Mouse (Mus musculus) neural tube, embryonic 15.5 days (tissue): ENCODE data around the gene Tasp1. TPM values are rescaled to one million over a fixed set of nuclear protein-coding genes. Genes with fewer than 3 reads are reported as not detected.

Experiments used
- ATAC-seq: fragments of 200-750 bp; cut with Nextera tagmentation; 2 replicates; pipeline ENCODE4 v1.8.0; 2017; ENCODE audit warnings: mild to moderate bottlenecking, moderate TSS enrichment, moderate library complexity; ENCODE audit not compliant: low FRiP score
- H3K27ac ChIP-seq: fragments of 300-500 bp; sonication (generic); replicated peaks from 2 replicates; pipeline ENCODE4 v1.5.1; 2015; ENCODE audit warnings: mild to moderate bottlenecking, inconsistent platforms
- H3K27me3 ChIP-seq: fragments of 300-500 bp; sonication (generic); replicated peaks from 2 replicates; pipeline ENCODE4 v1.6.1; 2015; ENCODE audit warnings: inconsistent platforms
- H3K36me3 ChIP-seq: fragments of 300-500 bp; sonication (generic); 2 replicates; pipeline ENCODE4 v1.6.1; 2015; ENCODE audit warnings: inconsistent platforms
- H3K4me1 ChIP-seq: fragments of 300-500 bp; sonication (generic); 2 replicates; pipeline ENCODE4 v1.6.1; 2015; ENCODE audit warnings: inconsistent platforms
- H3K4me2 ChIP-seq: fragments of 300-500 bp; sonication (generic); 2 replicates; pipeline ENCODE4 v1.6.1; 2015; ENCODE audit warnings: inconsistent platforms, mild to moderate bottlenecking, moderate library complexity
- H3K4me3 ChIP-seq: fragments of 300-500 bp; sonication (generic); replicated peaks from 2 replicates; pipeline ENCODE4 v1.5.1; 2015; ENCODE audit warnings: mild to moderate bottlenecking, inconsistent platforms
- H3K9ac ChIP-seq: fragments of 300-500 bp; sonication (generic); replicated peaks from 2 replicates; pipeline ENCODE4 v1.6.1; 2015; ENCODE audit warnings: mild to moderate bottlenecking, inconsistent platforms
- H3K9me3 ChIP-seq: fragments of 300-500 bp; sonication (generic); replicated peaks from 2 replicates; pipeline ENCODE4 v1.6.1; 2016; ENCODE audit warnings: inconsistent platforms
- WGBS: fragments of 180-500 bp; shearing (Covaris S2); methylation state at CpG from one replicate; pipeline ENCODE4 v1.1.7; 2015; ENCODE audit warnings: mixed read lengths; 5-methylcytosine and 5-hydroxymethylcytosine counted together
- polyA plus RNA-seq: library from polyadenylated mRNA; unstranded; fragments of >200 nt; fragmentation: Nextera tagmentation; extraction: Ambion mirVana; gene quantifications from 2 replicates; pipeline ENCODE4 v1.2.1, GENCODE M21; 2015

Gene Tasp1
- 20.6 and 26.1 TPM in 2 replicates for polyA plus RNA-seq

- peak; percentile 100 for ATAC-seq
- no peaks in the 10 kb centered on the region for H3K36me3 ChIP-seq
- no peaks in the 10 kb centered on the region for H3K27me3 ChIP-seq
- H3K9ac ChIP-seq: peak within 1 kb of the TSS; percentile 89
- peaks cover 18% of the 10 kb centered on the region for H3K4me1 ChIP-seq
- peak within 1 kb of the TSS; percentile 99 for H3K4me3 ChIP-seq
- peak within 1 kb of the TSS; percentile 96 for H3K27ac ChIP-seq
- no peaks in the 10 kb centered on the region for H3K9me3 ChIP-seq
- H3K4me2 ChIP-seq: peak within 1 kb of the TSS; percentile 80
- under 1% methylated on average over 68 of the region's 68 CpGs for WGBS
Measured at GRCm38 (mm10) chr2:140066353-140067314, at the start of gene Tasp1. Tasp1 (minus strand) TSS chr2:140066805.

GRCm38 (mm10) chr2:140113851-140114250, 47.2 kb upstream of the Tasp1 start:
- no peak overlapping the region for H3K4me3 ChIP-seq
- no peak overlapping the region for H3K27ac ChIP-seq
- H3K9me3 ChIP-seq: no peaks in the 10 kb centered on the region
- no peak overlapping the region for H3K4me2 ChIP-seq
- no peak overlapping the region for H3K9ac ChIP-seq
- 90% methylated on average over 8 of the region's 8 CpGs for WGBS
- H3K36me3 ChIP-seq: no peaks in the 10 kb centered on the region
- no peaks in the 10 kb centered on the region for H3K4me1 ChIP-seq
- ATAC-seq: no peak
- H3K27me3 ChIP-seq: no peaks in the 10 kb centered on the region

GRCm38 (mm10) chr2:140108945-140109344, 42.3 kb upstream of the Tasp1 start:
- no peaks in the 10 kb centered on the region for H3K36me3 ChIP-seq
- ATAC-seq: no peak
- H3K4me1 ChIP-seq: no peaks in the 10 kb centered on the region
- no peaks in the 10 kb centered on the region for H3K27me3 ChIP-seq
- no peak overlapping the region for H3K27ac ChIP-seq
- no peak overlapping the region for H3K9ac ChIP-seq
- 50% methylated on average over 1 of the region's 1 CpGs for WGBS
- no peaks in the 10 kb centered on the region for H3K9me3 ChIP-seq
- no peak overlapping the region for H3K4me2 ChIP-seq
- H3K4me3 ChIP-seq: no peak overlapping the region

GRCm38 (mm10) chr2:140107641-140108040, 41.0 kb upstream of the Tasp1 start:
- no peak overlapping the region for H3K27ac ChIP-seq

GRCm38 (mm10) chr2:140104951-140105350, 38.3 kb upstream of the Tasp1 start:
- no peak overlapping the region for H3K9ac ChIP-seq
- no peak overlapping the region for H3K4me2 ChIP-seq
- H3K4me1 ChIP-seq: no peaks in the 10 kb centered on the region
- no peaks in the 10 kb centered on the region for H3K9me3 ChIP-seq
- H3K27me3 ChIP-seq: no peaks in the 10 kb centered on the region
- no peaks in the 10 kb centered on the region for H3K36me3 ChIP-seq
- WGBS: 76% methylated on average over 3 of the region's 3 CpGs
- no peak for ATAC-seq
- no peak overlapping the region for H3K27ac ChIP-seq
- H3K4me3 ChIP-seq: no peak overlapping the region

More at GRCm38 (mm10) chr2:140107641-140108040, 41.0 kb upstream of the Tasp1 start:
- no peaks in the 10 kb centered on the region for H3K27me3 ChIP-seq
- H3K4me1 ChIP-seq: no peaks in the 10 kb centered on the region
- H3K4me3 ChIP-seq: no peak overlapping the region
- no peak overlapping the region for H3K9ac ChIP-seq
- WGBS: 93% methylated on average over 4 of the region's 4 CpGs
- ATAC-seq: no peak
- H3K9me3 ChIP-seq: no peaks in the 10 kb centered on the region
- no peaks in the 10 kb centered on the region for H3K36me3 ChIP-seq
- no peak overlapping the region for H3K4me2 ChIP-seq

- 87% methylated on average over 3 of the region's 3 CpGs for WGBS
- Histone ChIP-seq H3K4me3 (no peak overlapping the region), H3K36me3 (no peaks in the 10 kb centered on the region), H3K27ac (no peak overlapping the region), H3K27me3 (no peaks in the 10 kb centered on the region), H3K4me1 (no peaks in the 10 kb centered on the region), H3K9ac (no peak overlapping the region), H3K4me2 (no peak overlapping the region), H3K9me3 (no peaks in the 10 kb centered on the region)
- ATAC-seq: no peak
Measured at GRCm38 (mm10) chr2:140100551-140101474, 34.2 kb upstream of the Tasp1 start.

- Histone ChIP-seq H3K27ac (no peak overlapping the region), H3K9me3 (no peaks in the 10 kb centered on the region), H3K4me2 (no peak overlapping the region), H3K4me1 (no peaks in the 10 kb centered on the region), H3K27me3 (no peaks in the 10 kb centered on the region), H3K4me3 (no peak overlapping the region), H3K9ac (no peak overlapping the region), H3K36me3 (no peaks in the 10 kb centered on the region)
- WGBS: 95% methylated on average over 3 of the region's 3 CpGs
- ATAC-seq: no peak
Measured at GRCm38 (mm10) chr2:140099971-140100370, 33.4 kb upstream of the Tasp1 start.

GRCm38 (mm10) chr2:140097131-140097591, 30.6 kb upstream of the Tasp1 start:
- H3K9ac ChIP-seq: no peak overlapping the region
- 73% methylated on average over 3 of the region's 3 CpGs for WGBS
- H3K9me3 ChIP-seq: no peaks in the 10 kb centered on the region
- H3K36me3 ChIP-seq: no peaks in the 10 kb centered on the region
- H3K27ac ChIP-seq: no peak overlapping the region
- H3K4me1 ChIP-seq: no peaks in the 10 kb centered on the region
- H3K4me2 ChIP-seq: no peak overlapping the region
- no peak for ATAC-seq
- no peaks in the 10 kb centered on the region for H3K27me3 ChIP-seq
- no peak overlapping the region for H3K4me3 ChIP-seq

GRCm38 (mm10) chr2:140096034-140096433, 29.4 kb upstream of the Tasp1 start:
- H3K9me3 ChIP-seq: no peaks in the 10 kb centered on the region
- H3K36me3 ChIP-seq: no peaks in the 10 kb centered on the region
- no peak overlapping the region for H3K4me2 ChIP-seq
- 93% methylated on average over 5 of the region's 5 CpGs for WGBS
- ATAC-seq: no peak
- no peaks in the 10 kb centered on the region for H3K4me1 ChIP-seq
- no peak overlapping the region for H3K9ac ChIP-seq
- H3K27me3 ChIP-seq: no peaks in the 10 kb centered on the region
- no peak overlapping the region for H3K4me3 ChIP-seq
- no peak overlapping the region for H3K27ac ChIP-seq

GRCm38 (mm10) chr2:140093433-140093832, 26.8 kb upstream of the Tasp1 start:
- ATAC-seq: no peak
- H3K36me3 ChIP-seq: no peaks in the 10 kb centered on the region
- no peak overlapping the region for H3K9ac ChIP-seq
- H3K27ac ChIP-seq: no peak overlapping the region
- no peak overlapping the region for H3K4me2 ChIP-seq
- no peaks in the 10 kb centered on the region for H3K9me3 ChIP-seq
- no peak overlapping the region for H3K4me3 ChIP-seq
- H3K27me3 ChIP-seq: no peaks in the 10 kb centered on the region
- H3K4me1 ChIP-seq: no peaks in the 10 kb centered on the region
- WGBS: 94% methylated on average over 5 of the region's 5 CpGs

GRCm38 (mm10) chr2:140084245-140084644, 17.6 kb upstream of the Tasp1 start:
- Histone ChIP-seq H3K27ac (no peak overlapping the region), H3K36me3 (no peaks in the 10 kb centered on the region), H3K4me2 (no peak overlapping the region), H3K9ac (no peak overlapping the region), H3K4me1 (no peaks in the 10 kb centered on the region), H3K27me3 (no peaks in the 10 kb centered on the region), H3K9me3 (no peaks in the 10 kb centered on the region), H3K4me3 (no peak overlapping the region)
- 92% methylated on average over 7 of the region's 7 CpGs for WGBS
- no peak for ATAC-seq
